Mouse (Mus musculus) heart, postnatal 0 days (tissue): ENCODE measurements at regions not wholly inside any gene's neighbourhood (a gene's known extent, or its start where the extent isn't known, plus 50 kb on each side); places are given as distances from the start of the nearest gene placed in this dataset.

Experiments
- CTCF ChIP-seq: IDR thresholded peaks from 2 replicates; pipeline ENCODE4 v1.5.1; 2016; ENCODE audit warnings: antibody characterized with exemption, control low read depth, low read depth
- EP300 ChIP-seq: IDR thresholded peaks from 2 replicates; pipeline ENCODE4 v1.6.1; 2016; ENCODE audit warnings: antibody characterized with exemption, low read depth

- TF ChIP-seq CTCF (no peak), EP300 (no peak)
These were observed 101.7 kb downstream of the Pja1 start for GRCm38 (mm10) chrX:99369258-99369900.
